Mouse (Mus musculus) intestine, embryonic 14.5 days (tissue): ENCODE measurements at regions not wholly inside any gene's neighbourhood (a gene's known extent, or its start where the extent isn't known, plus 50 kb on each side); places are given as distances from the start of the nearest gene placed in this dataset.

Experiments used
- ATAC-seq: fragments of 200-750 bp; cut with Nextera tagmentation; replicated peaks from 2 replicates; pipeline ENCODE4 v1.8.0; 2017; ENCODE audit warnings: low read depth, moderate number of reproducible peaks, moderate TSS enrichment, moderate library complexity; ENCODE audit not compliant: low FRiP score, low TSS enrichment
- DNase-seq: peaks from one replicate; pipeline ENCODE4 v3.0.0-alpha.2; 2018; ENCODE audit warnings: low spot score
- H3K27ac ChIP-seq: fragments of 300-500 bp; sonication (generic); 2 replicates; pipeline ENCODE4 v1.5.1; 2014; ENCODE audit warnings: low read depth, mild to moderate bottlenecking, control low read depth
- H3K27me3 ChIP-seq: fragments of 300-500 bp; sonication (generic); replicated peaks from 2 replicates; pipeline ENCODE4 v1.6.1; 2014; ENCODE audit warnings: low read length, control low read depth; ENCODE audit not compliant: control insufficient read depth, insufficient read depth
- H3K36me3 ChIP-seq: fragments of 300-500 bp; sonication (generic); 2 replicates; pipeline ENCODE4 v1.6.1; 2014; ENCODE audit warnings: low read length, control low read depth; ENCODE audit not compliant: control insufficient read depth, insufficient read depth
- H3K4me1 ChIP-seq: fragments of 300-500 bp; sonication (generic); replicated peaks from 2 replicates; pipeline ENCODE4 v1.6.1; 2014; ENCODE audit warnings: low read length, control low read depth, mixed read lengths; ENCODE audit not compliant: control insufficient read depth, insufficient read depth
- H3K4me2 ChIP-seq: fragments of 300-500 bp; sonication (generic); 2 replicates; pipeline ENCODE4 v1.6.1; 2014; ENCODE audit warnings: low read length
- H3K4me3 ChIP-seq: fragments of 300-500 bp; sonication (generic); 2 replicates; pipeline ENCODE4 v1.5.1; 2014; ENCODE audit warnings: low read depth, low read length, control low read depth, mixed read lengths
- H3K9ac ChIP-seq: fragments of 300-500 bp; sonication (generic); 2 replicates; pipeline ENCODE4 v1.6.1; 2014; ENCODE audit warnings: mild to moderate bottlenecking, low read length
- H3K9me3 ChIP-seq: fragments of 300-500 bp; sonication (generic); 2 replicates; pipeline ENCODE4 v1.6.1; 2016; ENCODE audit warnings: low read length, control low read depth; ENCODE audit not compliant: control insufficient read depth
- WGBS: fragments of 180-500 bp; shearing (Covaris S2); extraction: QIAGEN DNeasy Blood & Tissue Kit; methylation state at CpG from one replicate; pipeline ENCODE4 v1.1.7; 2014; 5-methylcytosine and 5-hydroxymethylcytosine counted together

- WGBS: 58% methylated on average over 10 of the region's 10 CpGs
- H3K9me3 ChIP-seq: no peaks in the 10 kb centered on the region
- peaks cover 8% of the 10 kb centered on the region; the same call in 1 of the 2 replicates for H3K4me1 ChIP-seq
- H3K4me3 ChIP-seq: no peak overlapping the region
- no peak for DNase-seq
- no peak overlapping the region for H3K4me2 ChIP-seq
- H3K36me3 ChIP-seq: no peaks in the 10 kb centered on the region
- H3K27me3 ChIP-seq: no peaks in the 10 kb centered on the region
- no peak overlapping the region for H3K9ac ChIP-seq
- no peak overlapping the region for H3K27ac ChIP-seq
- ATAC-seq: no peak
These were observed 459.0 kb downstream of the Sorl1 start for GRCm38 (mm10) chr9:41665000-41665685.

- Histone ChIP-seq H3K9me3 (no peaks in the 10 kb centered on the region), H3K27me3 (no peaks in the 10 kb centered on the region), H3K9ac (no peak overlapping the region), H3K4me2 (no peak overlapping the region), H3K36me3 (no peaks in the 10 kb centered on the region), H3K27ac (no peak overlapping the region), H3K4me1 (peaks cover 8% of the 10 kb centered on the region; the same call in 1 of the 2 replicates), H3K4me3 (no peak overlapping the region)
- 80% methylated on average over 5 of the region's 5 CpGs for WGBS
- no peak for DNase-seq
- no peak for ATAC-seq
These were observed 463.5 kb downstream of the Sorl1 start for GRCm38 (mm10) chr9:41660576-41660975.

GRCm38 (mm10) chr9:41660011-41660410 lies 464.1 kb downstream of the Sorl1 start:
- no peaks in the 10 kb centered on the region for H3K9me3 ChIP-seq
- ATAC-seq (no peak), DNase-seq (no peak)
- no peaks in the 10 kb centered on the region for H3K27me3 ChIP-seq
- H3K4me3 ChIP-seq: no peak overlapping the region
- no peak overlapping the region for H3K27ac ChIP-seq
- 48% methylated on average over 5 of the region's 5 CpGs for WGBS
- no peak overlapping the region for H3K4me2 ChIP-seq
- no peak overlapping the region for H3K9ac ChIP-seq
- peaks cover 4% of the 10 kb centered on the region; the same call in 1 of the 2 replicates for H3K4me1 ChIP-seq
- H3K36me3 ChIP-seq: no peaks in the 10 kb centered on the region

- Histone ChIP-seq H3K36me3 (no peaks in the 10 kb centered on the region), H3K4me2 (no peak overlapping the region), H3K27ac (no peak overlapping the region), H3K27me3 (no peaks in the 10 kb centered on the region), H3K4me3 (no peak overlapping the region), H3K9me3 (no peaks in the 10 kb centered on the region), H3K9ac (no peak overlapping the region), H3K4me1 (no peaks in the 10 kb centered on the region)
- DNase-seq: no peak
- WGBS: 51% methylated on average over 2 of the region's 2 CpGs
- no peak for ATAC-seq
These were observed 470.2 kb upstream of the Ubash3b start for GRCm38 (mm10) chr9:41631564-41632205.

- H3K4me2 ChIP-seq: no peak overlapping the region
- whole genome bisulfite sequencing: 60% methylated on average over 8 of the region's 8 CpGs
- H3K9me3 ChIP-seq: no peaks in the 10 kb centered on the region
- no peak overlapping the region for H3K4me3 ChIP-seq
- ATAC-seq (no peak), DNase-seq (no peak)
- H3K36me3 ChIP-seq: no peaks in the 10 kb centered on the region
- H3K27me3 ChIP-seq: no peaks in the 10 kb centered on the region
- H3K9ac ChIP-seq: no peak overlapping the region
- peaks cover 5% of the 10 kb centered on the region; the same call in 1 of the 2 replicates for H3K4me1 ChIP-seq
- H3K27ac ChIP-seq: no peak overlapping the region
These were observed 459.8 kb upstream of the Ubash3b start for GRCm38 (mm10) chr9:41621341-41621740.

- no peaks in the 10 kb centered on the region for H3K36me3 ChIP-seq
- no peak for DNase-seq
These were observed 452.5 kb upstream of the Ubash3b start for GRCm38 (mm10) chr9:41614002-41614401.

GRCm38 (mm10) chr9:41612802-41613550 lies 451.5 kb upstream of the Ubash3b start:
- no peak for ATAC-seq
- H3K4me3 ChIP-seq: no peak overlapping the region
- H3K36me3 ChIP-seq: no peaks in the 10 kb centered on the region
- no peaks in the 10 kb centered on the region for H3K27me3 ChIP-seq
- H3K4me2 ChIP-seq: peak overlapping the region; percentile 44
- no peaks in the 10 kb centered on the region for H3K9me3 ChIP-seq
- H3K27ac ChIP-seq: peak overlapping the region; percentile 82
- no peak for DNase-seq
- H3K4me1 ChIP-seq: peaks cover 38% of the 10 kb centered on the region
- H3K9ac ChIP-seq: no peak overlapping the region
- WGBS: 50% methylated on average over 14 of the region's 14 CpGs

More at GRCm38 (mm10) chr9:41614002-41614401, 452.5 kb upstream of the Ubash3b start:
- Histone ChIP-seq H3K27me3 (no peaks in the 10 kb centered on the region), H3K4me3 (no peak overlapping the region), H3K9me3 (no peaks in the 10 kb centered on the region), H3K4me2 (no peak overlapping the region), H3K4me1 (peaks cover 41% of the 10 kb centered on the region), H3K9ac (no peak overlapping the region), H3K27ac (peak overlapping the region; percentile 71; the same call in 1 of the 2 replicates)
- WGBS: 30% methylated on average over 7 of the region's 7 CpGs
- ATAC-seq: no peak

- DNase-seq (no peak), ATAC-seq (no peak)
- no peak overlapping the region for H3K9ac ChIP-seq
- peak overlapping the region; percentile 16 for H3K4me3 ChIP-seq
- H3K27me3 ChIP-seq: no peaks in the 10 kb centered on the region
- no peaks in the 10 kb centered on the region for H3K36me3 ChIP-seq
- WGBS: 10% methylated on average over 7 of the region's 7 CpGs
- H3K27ac ChIP-seq: peak overlapping the region; percentile 82
- no peaks in the 10 kb centered on the region for H3K9me3 ChIP-seq
- H3K4me1 ChIP-seq: peaks cover 38% of the 10 kb centered on the region
- peak overlapping the region; percentile 44 for H3K4me2 ChIP-seq
These were observed 450.9 kb upstream of the Ubash3b start for GRCm38 (mm10) chr9:41612452-41612795.
